Mouse (Mus musculus): ENCODE data around the gene D030056L22Rik. TPM values are rescaled to one million over a fixed set of nuclear protein-coding genes. Genes with fewer than 3 reads are reported as not detected.

The D030056L22Rik gene
- total RNA-seq (2021) = 10 to 100 TPM; 14.4 to 15.7 TPM

DNA sequence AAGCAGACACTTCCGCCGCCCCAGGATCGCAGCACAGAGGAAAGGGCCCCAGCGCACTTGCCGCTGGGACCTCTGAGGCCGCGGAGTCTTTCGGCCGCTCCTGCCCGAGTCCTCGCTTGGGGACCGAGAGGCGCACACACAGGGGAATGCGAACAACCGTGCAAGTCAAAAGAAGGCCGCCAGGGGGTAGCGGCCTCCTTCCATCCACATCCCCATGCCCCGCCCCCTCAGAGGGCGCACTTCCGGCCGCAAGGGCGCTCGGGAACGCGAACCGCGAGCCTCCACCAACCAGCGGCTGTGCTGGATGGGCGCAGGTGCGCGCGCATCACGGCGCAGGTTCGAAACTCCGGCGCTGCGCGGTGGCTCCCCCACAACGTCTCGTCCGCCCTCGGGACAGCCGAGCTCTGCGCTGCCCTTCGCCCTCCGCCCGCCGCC is at the start of gene D030056L22Rik:
D030056L22Rik (plus strand) TSS at position 328 of the 435 bp plus-strand sequence.
- DNase-seq = peak; percentile 98

DNA sequence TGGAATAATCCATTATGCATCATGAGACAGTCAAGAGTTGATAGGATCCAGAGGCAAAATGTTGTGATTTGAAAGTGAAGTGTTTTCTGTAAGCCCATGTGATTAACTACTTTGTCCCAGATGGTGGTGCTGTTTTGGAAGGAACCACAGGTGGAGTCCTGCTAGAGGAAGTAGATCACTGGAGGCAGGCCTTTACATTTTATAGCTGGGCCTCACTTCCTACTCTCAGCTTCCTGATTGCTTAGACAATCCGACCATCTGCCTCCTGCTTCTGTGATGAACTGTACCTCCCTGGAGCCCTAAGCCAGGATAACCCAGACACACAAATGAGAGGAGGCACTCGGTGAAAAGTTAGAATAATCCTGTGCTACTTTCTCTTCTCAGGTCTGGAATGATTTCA is 49.1 kb upstream of the D030056L22Rik start:
- DNase-seq = no peak

DNA sequence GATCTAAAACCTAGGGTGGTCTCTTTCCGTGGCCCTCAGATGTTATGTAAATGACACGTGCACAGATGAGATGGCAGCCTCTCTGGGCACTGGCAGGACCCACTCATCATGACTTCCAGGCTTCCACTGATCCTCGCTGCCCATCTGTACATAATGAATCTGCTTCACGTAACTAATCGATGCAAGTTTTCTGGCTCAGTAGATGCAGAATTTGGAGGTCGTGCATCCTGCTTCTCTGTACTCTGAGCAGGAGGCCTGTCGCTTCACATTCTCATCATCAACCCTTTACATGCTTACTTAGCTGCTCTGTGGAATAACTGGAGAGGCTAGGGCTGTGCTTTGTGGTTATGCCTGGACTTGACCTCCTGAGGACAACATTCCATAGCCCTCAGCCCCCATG is 46.0 kb upstream of the D030056L22Rik start:
- no peak for DNase-seq

DNA sequence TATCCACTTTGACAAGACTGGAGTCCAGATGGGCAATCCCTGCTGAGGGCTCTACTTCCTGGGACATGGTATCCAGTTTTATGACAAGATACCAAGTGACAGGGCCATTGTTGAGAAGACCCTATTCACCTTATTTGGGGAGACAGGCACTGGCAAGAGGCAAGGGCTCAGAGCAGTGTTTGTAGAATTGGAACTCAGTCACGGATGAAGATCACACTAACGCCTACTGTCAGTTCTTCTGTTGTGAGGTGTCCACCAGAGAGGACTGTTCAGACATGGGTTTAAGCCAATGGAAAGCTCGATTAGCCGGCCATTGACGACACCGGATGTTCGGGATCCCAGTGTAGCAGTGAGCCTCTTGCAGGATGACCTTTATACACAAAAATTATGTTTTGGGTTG is 43.4 kb upstream of the D030056L22Rik start:
- DNase-seq = no peak

DNA sequence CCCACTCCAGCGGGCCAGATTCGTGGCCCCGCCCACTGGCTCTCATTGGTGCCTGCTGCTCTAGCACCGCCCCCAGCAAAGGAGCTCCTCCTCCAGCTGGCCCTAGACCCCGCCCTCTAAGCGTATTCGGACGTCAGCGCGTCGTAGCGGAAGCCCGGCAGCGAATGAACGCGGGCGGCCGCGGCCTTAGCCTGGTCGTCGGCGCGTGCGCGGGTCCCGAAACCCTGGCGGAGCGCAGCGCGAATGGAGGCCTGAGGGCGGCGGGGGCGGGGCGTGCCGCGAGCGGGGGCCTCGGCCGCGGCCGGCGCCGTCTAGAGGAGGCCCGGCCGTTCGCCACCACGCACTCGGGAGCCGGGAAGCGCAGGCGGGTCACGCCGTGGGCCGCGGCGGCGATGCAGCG is 42.4 kb upstream of the D030056L22Rik start, which contains the start of gene Carnmt1:
Carnmt1 (plus strand) TSS at position 157 of the 400 bp plus-strand sequence.
- DNase-seq = peak; percentile 99

DNA sequence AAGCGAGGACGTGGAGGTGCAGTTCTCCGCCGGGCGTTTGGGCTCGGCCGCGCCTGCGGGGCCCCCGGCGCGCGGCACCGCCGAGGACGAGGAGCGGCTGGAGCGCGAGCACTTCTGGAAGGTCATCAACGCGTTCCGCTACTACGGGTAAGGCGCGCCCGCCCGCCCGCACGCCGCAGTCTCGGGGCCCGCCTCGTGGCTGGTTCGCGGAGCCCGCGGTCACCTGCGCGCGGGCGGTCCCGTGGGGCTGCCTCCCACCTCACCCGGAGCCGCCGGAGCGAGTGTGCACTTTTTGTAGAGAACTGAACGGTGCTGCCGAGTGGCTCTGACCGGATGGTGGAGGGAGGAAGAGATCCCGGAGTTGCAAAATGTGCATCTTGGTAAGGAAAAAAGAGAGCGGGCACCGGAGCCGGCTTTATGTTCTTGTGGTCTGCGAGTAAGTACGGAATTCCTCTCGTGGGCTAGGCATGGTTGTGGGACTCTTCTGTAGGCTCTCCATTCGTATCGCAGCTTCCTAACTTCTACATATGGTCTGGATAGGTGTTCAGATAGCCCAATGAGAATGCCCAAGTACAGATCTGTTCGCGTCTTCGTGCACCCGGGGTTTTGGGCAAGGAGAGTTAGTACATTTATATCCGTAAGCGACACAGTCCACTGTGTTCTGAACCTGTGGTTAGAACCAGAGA is 41.8 kb upstream of the D030056L22Rik start:
- peak; percentile 58 for DNase-seq

DNA sequence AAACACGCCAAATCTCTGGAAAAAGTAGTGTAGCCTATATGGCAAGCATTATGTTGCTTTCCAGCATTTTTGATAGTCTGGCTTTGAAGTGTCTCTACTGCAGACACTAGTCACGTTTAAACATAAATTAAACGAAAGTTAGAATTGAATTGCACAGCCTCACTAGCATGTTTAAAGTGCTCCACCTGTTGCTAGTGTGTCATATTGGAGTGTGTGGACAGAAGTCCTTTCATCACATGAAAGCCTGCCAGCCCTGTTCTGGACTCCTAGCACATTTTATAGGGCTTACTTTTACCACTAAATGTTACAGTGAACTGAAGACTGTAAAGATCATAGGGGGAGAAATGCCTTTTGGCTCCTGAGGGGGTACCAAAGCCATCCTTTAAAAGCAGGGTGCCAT is 40.5 kb upstream of the D030056L22Rik start:
- DNase-seq = no peak

DNA sequence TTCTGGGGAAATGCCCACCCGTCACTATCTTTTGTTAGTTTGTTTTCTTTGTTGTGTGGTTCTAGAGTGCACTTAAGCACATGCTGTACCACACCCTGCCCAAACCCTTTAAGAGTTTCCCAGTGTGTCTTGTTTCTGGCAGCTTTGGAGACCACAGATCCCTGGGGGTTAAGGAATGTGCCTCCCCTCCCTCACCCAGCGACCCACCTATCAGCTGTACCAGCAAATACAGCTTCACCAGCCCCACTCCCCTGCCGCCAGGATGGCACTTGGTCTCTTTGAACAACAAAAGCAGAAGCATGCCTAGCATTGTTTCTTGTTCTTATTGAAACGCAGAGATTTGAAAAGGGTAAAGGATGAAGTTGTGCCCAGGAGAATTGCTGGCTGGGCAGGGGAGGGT is 39.9 kb upstream of the D030056L22Rik start:
- DNase-seq = no peak

DNA sequence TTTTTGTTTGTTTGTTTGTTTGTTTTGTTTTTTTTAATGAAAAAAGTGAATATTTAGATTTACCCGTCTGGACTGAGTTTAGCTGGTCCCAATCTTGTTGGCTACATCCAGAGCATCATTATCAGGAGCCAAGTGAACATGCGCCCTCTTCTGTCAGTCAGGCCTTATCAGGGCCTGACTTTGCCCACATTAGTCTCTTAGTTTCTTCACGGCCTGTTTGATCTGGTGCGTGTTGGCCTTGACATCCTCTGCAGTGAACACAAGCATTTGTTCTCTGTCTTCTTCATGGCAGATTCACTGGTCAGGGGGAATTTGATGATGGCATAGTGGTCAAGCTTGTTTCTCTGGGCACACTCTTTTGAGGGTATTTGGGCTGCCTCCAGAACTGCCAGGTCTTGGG is 30.9 kb upstream of the D030056L22Rik start:
- DNase-seq = no peak

DNA sequence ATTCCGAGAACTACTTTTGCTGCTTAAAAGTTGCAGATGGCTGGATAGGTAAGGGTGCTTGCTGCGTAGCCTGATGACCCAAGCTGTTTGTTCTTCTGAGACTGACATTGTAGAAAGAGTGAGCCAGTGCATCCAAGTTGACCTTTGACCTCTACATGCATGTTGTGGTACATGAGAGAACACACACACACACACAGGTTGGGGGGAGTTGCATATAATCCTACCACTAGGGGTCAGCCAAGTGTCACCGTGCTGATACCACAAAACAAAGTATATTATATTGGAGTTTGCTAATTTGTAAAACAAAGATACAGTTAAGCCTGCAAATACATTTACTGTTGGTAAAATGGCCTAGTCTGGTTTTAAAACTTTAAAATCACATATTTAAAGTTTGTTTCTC is 25.4 kb upstream of the D030056L22Rik start:
- peak; percentile 47 for DNase-seq

DNA sequence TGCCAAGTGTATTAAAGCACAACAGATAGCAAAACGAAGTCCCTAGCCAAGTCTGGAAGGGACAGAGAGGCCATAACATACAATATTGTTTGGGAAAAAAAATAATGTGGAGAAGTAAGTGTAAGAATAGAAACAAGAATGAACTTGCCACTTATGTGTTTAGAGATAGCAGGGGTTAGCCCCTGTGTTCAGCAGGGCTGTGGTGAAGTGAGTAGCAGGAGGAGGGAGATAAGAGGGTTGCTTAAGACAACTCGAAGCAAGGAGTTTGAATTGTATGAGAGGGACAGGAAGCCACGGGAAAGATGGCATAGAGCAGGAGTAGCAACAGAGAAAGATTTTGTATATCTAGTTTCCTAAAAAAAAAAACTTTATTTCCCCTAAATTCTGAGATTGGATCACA is 20.8 kb upstream of the D030056L22Rik start:
- DNase-seq = no peak

DNA sequence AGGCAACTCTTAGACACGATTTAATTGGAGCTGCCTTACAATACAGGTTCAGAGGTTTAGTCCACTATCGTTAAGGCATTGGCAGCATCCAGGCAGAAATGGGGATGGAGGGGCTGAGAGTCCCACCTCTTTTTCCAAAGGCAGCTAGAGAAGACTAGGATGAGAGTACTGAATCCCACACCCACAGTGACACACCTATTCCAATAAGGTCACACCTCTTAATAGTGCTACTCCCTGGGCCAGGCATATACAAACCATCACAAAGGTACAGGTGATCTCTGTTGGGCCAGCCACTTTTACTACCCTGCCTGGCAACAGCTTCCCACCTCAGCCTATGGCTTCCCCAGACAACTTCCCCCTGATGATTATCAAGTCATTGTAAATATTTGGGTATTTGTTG is 20.2 kb upstream of the D030056L22Rik start:
- DNase-seq = no peak

DNA sequence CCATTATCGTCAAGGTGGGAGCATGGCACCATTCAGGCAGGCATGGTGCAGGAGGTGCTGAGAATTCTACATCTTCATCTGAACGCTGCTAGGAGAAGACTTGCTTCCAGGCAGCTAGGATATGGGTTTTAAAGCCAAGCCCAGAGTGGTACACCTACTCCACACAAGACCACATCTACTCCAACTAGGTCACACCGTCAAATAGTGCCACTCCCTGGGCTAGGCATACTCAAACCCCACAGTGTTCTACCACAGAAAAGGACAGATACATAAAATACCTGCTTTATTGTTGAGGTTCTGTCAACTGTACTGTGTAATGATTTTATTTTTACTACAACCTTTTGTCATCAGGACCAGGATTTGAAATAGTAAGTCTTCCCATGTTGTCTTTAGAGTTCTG is 17.9 kb upstream of the D030056L22Rik start:
- DNase-seq = no peak

DNA sequence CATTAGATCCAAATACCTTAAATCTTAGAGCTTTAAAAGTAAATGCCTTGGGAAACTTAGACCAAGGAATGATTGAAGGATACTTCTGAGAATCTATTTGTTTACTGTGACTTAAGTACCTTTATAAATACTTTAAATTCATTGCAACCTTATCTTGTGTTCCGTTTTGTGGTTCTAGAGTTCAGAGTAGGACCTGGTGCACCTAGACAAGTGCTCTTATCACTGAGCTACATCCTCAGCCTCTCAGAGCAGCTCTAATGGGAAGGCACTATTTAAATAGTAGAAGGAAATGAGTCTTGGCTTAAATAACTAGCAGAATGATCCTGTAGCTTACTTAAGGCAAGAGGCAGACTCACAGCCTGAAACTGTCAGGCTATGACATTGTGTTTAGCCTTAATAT is 17.4 kb upstream of the D030056L22Rik start:
- no peak for DNase-seq

DNA sequence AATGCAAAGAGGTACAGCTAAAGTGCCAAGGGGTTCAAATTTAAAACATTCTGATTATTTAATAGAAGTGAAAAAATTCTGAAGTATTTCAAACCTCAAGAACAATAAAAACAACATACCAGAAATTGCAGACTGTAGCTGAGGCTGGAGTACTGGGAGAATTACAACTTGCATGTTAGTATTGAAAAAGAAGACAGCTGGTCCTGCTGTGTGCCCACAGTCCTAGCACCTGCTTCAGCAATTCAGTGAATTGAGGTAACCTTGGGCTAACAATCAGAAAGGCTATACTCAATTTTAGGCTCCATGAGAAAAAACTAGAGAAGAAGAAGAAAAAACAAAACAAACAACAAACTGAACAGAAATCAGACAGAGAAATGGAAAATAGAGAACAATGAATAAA is 4.9 kb upstream of the D030056L22Rik start:
- no peak for DNase-seq

DNA sequence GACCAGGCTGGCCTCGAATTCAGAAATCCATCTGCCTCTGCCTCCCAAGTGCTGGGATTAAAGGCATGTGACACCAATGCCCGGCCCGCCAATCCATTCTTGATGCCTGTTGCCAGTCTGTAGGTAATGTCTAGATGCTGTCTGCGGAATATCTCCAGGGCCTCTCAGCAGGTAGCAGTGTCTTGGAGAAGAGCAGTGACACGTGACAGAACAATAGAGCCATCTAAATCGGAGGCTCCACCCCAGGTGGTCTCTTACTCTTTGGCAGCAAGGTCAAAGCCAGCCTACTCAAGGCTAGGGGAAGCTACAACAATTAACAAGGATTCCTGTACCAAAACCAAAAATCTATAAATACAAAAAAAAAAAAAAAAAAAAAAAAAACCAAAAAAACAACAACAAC is 2.1 kb upstream of the D030056L22Rik start:
- DNase-seq = no peak

DNA sequence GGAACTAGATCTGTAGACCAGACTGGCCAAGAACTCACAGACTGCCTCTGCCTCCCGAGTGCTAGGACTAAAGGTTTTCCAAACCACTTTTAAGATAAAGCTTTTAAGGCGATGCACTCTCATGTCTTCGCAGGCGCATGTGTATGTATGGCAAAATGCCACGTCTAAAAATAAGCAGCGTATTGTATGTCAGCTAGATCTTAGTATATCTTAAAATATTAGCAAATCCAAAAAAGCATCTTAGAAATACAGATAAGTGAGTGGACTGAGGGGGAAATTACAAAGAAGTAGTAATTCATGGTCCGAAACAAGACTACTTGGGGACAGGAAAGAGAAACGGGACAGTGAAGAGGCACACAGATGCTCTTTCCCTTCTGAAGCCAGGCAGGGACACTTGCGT is 1.4 kb upstream of the D030056L22Rik start:
- no peak for DNase-seq

DNA sequence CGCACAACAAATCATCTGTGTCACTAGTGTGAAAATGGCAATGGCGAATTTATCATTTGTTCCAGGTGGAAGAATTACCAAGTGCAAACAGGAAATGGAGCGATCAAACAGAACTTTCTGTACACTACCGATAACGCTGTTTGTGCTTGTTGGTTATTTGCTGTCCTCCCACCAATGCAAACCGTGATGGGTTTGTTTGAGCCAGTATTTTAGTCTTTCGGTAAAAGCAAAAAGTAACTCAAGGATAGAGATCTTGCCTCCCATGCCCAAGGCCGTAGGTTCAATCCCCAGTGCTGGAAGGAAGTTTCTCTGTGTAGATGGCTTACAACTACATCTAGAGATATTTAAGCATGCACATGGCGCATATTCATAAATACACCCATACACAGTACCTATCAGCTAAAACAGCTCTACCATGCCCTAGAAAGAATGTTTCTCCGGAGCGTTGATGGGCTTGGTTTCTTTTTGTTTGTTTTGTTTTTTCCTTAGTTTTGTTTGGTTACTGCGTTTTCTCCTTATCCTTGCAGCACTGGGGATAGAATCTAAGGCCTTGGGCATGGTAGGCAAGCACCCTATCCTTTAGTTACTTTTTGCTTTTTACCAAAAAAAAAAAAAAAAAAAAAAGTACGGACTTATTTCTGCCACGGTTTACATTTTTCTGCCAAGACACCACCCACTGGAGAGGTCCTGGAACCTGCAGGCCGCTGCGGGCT is 684 bp upstream of the D030056L22Rik start:
- DNase-seq = no peak

DNA sequence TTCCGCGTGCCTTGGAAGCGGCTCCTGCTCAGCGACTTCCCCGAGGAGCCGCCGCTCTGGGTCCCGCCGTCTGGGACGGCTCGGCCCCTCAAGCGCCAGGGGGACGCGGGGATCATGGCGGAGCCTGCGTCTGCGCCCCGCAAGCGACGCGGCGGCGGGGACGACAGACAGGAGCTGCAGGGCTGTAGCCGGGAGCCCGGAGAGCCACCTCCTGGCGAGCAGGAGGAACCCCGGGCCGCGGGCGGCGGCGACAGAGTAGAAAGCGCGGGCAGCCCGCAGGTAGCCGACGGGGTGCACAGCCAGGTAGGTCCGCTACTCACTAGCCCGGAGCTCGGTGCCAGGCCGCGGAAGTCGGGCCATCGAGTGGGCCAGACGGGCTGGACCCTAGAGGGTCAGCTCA is 364 bp downstream of the D030056L22Rik start:
- peak; percentile 64 for DNase-seq

DNA sequence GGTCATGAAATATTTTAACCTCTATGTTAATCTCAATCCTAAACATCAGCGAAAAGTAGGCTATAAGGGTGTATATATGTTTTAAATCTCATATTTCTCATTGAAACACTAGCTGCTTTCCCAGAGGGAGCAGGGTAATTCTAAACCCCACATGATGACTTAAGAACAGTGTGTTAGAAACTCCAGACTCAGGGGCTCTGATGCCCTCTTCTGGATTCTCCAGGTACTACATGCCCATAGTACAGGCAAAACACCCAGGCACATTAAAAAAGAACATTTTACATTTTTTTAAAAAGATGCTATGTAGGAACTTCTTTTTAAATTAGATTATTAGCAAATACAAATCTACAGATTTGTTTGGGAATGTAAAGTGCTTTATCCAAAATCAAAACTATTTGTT is 3.4 kb downstream of the D030056L22Rik start:
- peak; percentile 80 for DNase-seq

DNA sequence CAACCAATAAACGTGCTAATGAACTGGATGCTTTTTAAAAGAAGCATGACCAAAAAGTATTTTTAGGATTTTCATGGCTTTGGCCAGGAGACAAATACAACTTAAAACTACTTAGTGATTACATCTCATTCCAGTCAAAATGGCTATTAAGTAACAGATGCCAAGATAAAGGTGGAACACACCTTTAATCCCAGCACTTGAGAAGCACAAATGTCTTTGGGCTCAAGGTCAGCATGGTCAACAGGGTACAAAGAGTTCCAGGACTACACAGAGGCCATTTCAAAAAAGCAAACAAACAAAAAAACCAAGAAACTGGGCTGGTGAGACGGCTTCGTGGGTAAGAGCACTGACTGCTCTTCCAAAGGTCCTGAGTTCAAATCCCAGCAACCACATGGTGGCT is 7.3 kb downstream of the D030056L22Rik start:
- DNase-seq = no peak

DNA sequence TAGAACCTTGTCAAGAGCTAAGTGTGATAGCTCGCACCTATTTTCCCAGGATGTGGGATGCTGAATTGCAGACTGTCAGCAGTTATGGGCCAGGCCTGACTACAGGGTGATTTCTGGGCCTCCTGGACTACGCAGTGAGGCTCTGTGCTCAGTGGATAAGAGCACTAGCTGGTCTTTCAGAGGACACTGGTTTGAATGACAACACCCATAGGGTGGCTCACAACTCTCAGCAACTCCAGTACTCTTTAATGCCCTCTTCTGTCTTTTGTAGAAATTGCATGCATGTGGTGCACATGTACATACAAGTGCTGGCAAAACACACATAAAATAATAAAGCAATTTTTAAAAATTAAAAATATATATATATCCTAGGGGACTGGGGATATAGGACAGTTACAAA is 12.2 kb downstream of the D030056L22Rik start:
- DNase-seq = no peak

DNA sequence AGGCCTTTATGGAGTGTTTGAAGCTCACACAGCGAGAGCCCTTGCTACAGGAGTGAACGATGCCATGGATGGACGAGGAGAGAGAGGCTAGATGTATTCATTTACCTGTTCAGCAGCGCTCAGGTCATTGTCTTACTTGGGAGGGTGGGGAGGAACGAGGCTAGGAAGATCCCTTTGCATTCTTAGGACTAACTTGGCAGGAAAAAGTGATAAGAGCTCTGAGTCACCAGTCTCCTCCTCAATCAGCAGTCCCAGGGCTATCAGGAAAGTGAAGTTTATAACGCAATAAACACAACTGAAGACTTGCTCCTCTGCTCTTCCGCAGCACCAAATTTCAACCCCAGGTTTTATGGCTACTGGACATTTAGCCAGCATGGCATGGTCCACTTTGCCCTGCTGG is 17.3 kb downstream of the D030056L22Rik start:
- no peak for DNase-seq

DNA sequence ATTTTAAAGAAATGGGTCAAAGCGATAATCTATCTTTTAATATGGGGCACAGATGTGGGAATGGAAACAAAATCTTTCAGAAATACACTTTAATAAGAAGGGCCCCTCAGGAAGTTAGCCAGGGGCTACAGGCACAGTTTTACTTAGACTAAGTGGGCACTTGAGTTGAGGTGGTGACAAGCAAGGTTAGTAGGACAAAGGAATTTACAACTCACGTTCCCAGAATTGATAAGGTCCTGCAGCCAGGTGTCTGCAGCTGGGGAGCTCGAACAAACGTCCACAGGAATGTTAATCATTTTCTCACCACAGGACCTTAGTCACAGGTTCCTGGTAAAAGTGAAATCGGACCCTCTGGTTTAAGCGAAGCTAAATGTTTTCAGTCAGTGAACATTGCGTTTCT is 18.1 kb downstream of the D030056L22Rik start:
- DNase-seq = no peak
